Mouse (Mus musculus) forebrain, embryonic 15.5 days (tissue): ENCODE measurements around the gene Raet1e. TPM values are rescaled to one million over a fixed set of nuclear protein-coding genes. Genes with fewer than 3 reads are reported as not detected.

Experiments used
- polyA plus RNA-seq: library from polyadenylated mRNA; unstranded; fragments of >200 nt; fragmentation: Nextera tagmentation; extraction: Ambion mirVana; gene quantifications from 2 replicates; pipeline ENCODE4 v1.2.1, GENCODE M21; 2015

Gene Raet1e
- polyA plus RNA-seq, 1 experiment from 2014 or later: 0.90 TPM

Other genes starting within 250 kb of the Raet1e start
- not detected in 2 replicates for gene 4930444G20Rik, start 90.5 kb upstream of the Raet1e start, polyA plus RNA-seq
- 4.3 and 5.5 TPM in 2 replicates for gene E030030I06Rik, start 9.3 kb upstream of the Raet1e start, polyA plus RNA-seq
- gene H60b, start within 50 bp of the Raet1e start, polyA plus RNA-seq: 0.28 TPM in 1 of 2 replicates, not detected in the other
- 3.0 and 4.1 TPM in 2 replicates for gene Raet1d, start 202.0 kb downstream of the Raet1e start, polyA plus RNA-seq